Mouse (Mus musculus) cerebellum, adult 2 months (tissue): ENCODE data around the gene Erv3. TPM values are rescaled to one million over a fixed set of nuclear protein-coding genes. Genes with fewer than 3 reads are reported as not detected.

Experiments used
- DNase-seq, 2 experiments: peaks; one replicate each; pipeline ENCODE4 v3.0.0; 2021
- H3K27ac ChIP-seq: fragments of 200-500 bp; 2 replicates; pipeline ENCODE4 v1.5.1; 2012; ENCODE audit warnings: low read length, control low read depth, inconsistent platforms; ENCODE audit not compliant: insufficient read depth
- H3K27me3 ChIP-seq: fragments of 200-500 bp; 2 replicates; pipeline ENCODE4 v1.6.1; 2012; ENCODE audit warnings: inconsistent platforms, mild to moderate bottlenecking, low read length, moderate library complexity; ENCODE audit not compliant: control insufficient read depth, insufficient read depth
- H3K4me1 ChIP-seq: fragments of 200-500 bp; 2 replicates; pipeline ENCODE4 v1.6.1; 2011; ENCODE audit warnings: low read length; ENCODE audit not compliant: control insufficient read depth, insufficient read depth
- H3K4me3 ChIP-seq: fragments of 200-500 bp; replicated peaks from 2 replicates; pipeline ENCODE3; 2011; ENCODE audit warnings: mild to moderate bottlenecking, low read depth, low read length, control low read depth; ENCODE audit not compliant: insufficient read depth
- CTCF ChIP-seq: fragments of 200-500 bp; IDR thresholded peaks from 2 replicates; pipeline ENCODE4 v1.5.1; 2011; ENCODE audit warnings: low read depth, mild to moderate bottlenecking, control low read depth, low read length, moderate library complexity, borderline replicate concordance; ENCODE audit not compliant: insufficient read depth
- POLR2A ChIP-seq: fragments of 200-500 bp; IDR thresholded peaks from 2 replicates; pipeline ENCODE4 v1.6.1; 2011; ENCODE audit warnings: low read length, control low read depth, borderline replicate concordance; ENCODE audit not compliant: insufficient read depth
- WGBS: fragments of 180-500 bp; shearing (Covaris S2); methylation state at CpG from one replicate; pipeline ENCODE4 v1.1.7; 2018; 5-methylcytosine and 5-hydroxymethylcytosine counted together
- polyA plus RNA-seq: library from polyadenylated mRNA; depleted of rRNA; stranded (reverse); fragments of >200 nt; gene quantifications from 2 replicates; pipeline ENCODE4 v1.2.3, GENCODE M21; 2012

Gene Erv3
- polyA plus RNA-seq, 1 experiment = 0.54 TPM

DNA sequence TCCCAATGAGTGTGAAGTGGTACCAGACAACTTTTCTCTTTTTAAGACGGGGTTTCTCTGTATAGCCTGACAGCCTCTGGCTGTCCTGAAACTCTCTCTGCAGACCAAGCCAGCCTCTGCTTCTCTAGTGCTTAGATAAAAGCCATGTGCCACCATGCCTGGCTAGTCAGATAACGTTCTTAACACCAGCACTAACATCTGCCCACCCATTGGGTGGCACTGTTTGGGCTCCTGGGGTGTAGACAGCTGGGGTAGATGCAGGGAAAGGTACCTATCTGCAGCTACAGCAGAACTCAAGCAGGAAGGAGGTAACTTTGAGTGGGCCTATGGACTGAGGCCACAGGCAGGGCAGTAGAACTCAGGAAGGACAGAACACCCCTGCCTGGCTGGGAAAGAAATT lies 34.0 kb downstream of the Erv3 start:
- Histone ChIP-seq H3K4me3 (no peak overlapping the region), H3K4me1 (0 out of 2 replicates have a peak, but pooled peaks cover 3% of the 10 kb centered on the region), H3K27ac (no peak overlapping the region), H3K27me3 (no peaks in the 10 kb centered on the region)
- WGBS = 70% methylated on average over 2 of the region's 2 CpGs
- no peak for TF ChIP-seq POLR2A
- no peak for TF ChIP-seq CTCF
- no peak for DNase-seq

DNA sequence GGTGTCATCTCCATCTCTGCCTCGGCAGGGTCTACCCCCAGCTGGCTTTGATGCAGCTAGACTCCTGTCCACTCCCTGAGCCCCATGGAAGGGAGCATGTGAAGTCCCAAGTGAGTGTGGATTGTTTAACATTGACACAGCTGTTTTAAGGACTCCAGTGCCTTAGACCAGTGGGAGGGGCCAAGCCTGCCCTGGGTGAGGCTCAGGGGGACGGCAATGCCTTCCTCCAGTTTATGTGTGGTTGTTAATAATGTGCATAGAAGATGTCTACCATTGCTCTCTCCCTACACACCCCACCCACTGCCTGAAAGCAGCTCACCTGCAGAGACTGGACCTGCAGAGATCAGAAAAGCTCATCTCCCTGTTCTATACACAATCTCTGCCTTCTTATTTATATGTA lies 35.6 kb downstream of the Erv3 start:
- no peak for DNase-seq
- 51% methylated on average over 2 of the region's 2 CpGs for WGBS

DNA sequence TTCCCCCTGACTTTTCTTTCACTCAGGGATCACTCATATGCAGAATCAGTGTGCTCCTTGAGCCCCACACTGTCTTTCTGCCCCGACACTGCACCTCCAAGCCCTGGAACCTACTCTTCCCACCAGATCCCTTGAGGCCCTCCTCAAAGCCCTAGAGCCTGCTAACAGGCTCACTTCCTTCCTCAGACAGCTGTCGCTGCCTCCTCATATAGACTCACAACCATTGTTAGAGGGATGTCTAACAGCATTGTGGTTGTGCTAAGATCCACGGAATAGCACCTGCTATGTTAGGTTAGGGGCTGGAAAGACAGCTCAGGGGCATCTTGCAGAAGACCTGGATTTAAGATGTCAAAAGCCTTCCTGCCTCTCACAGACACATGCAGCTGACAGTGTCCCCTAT lies 37.1 kb downstream of the Erv3 start:
- Histone ChIP-seq H3K27me3 (no peaks in the 10 kb centered on the region), H3K4me1 (no peaks in the 10 kb centered on the region), H3K27ac (no peak overlapping the region), H3K4me3 (no peak overlapping the region)
- 84% methylated on average over 3 of the region's 3 CpGs for WGBS
- no peak for TF ChIP-seq CTCF
- no peak for TF ChIP-seq POLR2A
- DNase-seq = no peak

More for the DNA sequence above, 35.6 kb downstream of the Erv3 start:
- Histone ChIP-seq H3K4me1 (0 out of 2 replicates have a peak, but pooled peaks cover 3% of the 10 kb centered on the region), H3K27ac (no peak overlapping the region), H3K27me3 (no peaks in the 10 kb centered on the region), H3K4me3 (no peak overlapping the region)
- TF ChIP-seq POLR2A (no peak), CTCF (no peak)

DNA sequence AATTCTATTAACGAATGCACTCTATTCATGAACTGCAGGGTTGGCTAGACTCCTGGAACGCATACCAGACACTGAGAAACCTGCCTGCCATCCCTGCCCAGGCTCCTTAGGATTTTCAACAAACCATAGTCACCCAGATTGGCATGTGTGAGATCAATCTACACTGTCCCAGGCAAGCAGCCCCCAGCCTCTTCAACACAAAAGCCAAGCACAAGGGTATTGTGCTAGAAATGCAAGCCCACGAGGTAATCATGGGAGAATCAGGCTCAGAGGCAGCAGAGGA lies 37.9 kb downstream of the Erv3 start:
- H3K4me1 ChIP-seq = no peaks in the 10 kb centered on the region
- DNase-seq = no peak
- WGBS = 72% methylated on average over 3 of the region's 3 CpGs
- no peak overlapping the region for H3K4me3 ChIP-seq
- H3K27me3 ChIP-seq = no peaks in the 10 kb centered on the region
- H3K27ac ChIP-seq = no peak overlapping the region
- TF ChIP-seq CTCF (no peak), POLR2A (no peak)

DNA sequence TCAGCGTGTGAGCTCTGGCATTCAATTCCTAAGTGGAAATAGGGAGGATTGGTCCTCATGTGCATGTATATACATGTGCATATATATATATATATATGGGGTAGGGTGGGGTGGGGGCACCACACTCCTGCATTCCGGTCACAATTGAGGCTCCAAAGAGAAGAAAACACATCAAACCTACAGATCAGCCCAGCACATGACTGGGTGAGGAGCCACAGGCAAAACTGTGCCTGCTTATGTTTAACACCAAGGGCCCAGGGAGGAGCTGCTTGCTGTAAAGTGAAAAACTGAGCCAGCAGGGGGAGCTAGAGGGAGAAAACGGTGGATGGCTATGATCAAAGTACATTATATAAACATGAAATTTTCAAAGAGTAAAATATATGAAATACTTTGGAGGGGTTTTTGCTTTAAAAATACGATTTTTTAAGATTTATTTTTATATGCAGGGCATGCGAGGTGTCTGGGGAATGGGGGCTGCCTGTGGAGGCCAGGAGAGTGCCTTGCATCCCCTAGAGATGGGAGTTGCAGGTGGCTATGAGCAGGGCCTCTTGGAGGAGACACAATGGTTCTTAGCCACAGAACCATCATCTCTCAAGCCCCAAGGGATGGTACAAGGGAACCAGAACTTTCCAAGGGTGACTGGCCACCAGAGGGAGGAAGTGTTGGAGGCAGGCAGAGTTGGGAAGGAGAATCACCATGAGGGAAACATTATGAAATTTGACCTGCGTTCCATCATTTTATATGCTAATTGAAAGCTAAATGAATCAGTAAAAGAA lies 38.4 kb downstream of the Erv3 start:
- DNase-seq = peak; percentile 63 to 73
- H3K27ac ChIP-seq = no peak overlapping the region
- no peaks in the 10 kb centered on the region for H3K27me3 ChIP-seq
- no peaks in the 10 kb centered on the region for H3K4me1 ChIP-seq
- TF ChIP-seq CTCF (peak; percentile 63; the same call in 1 of the 2 replicates), POLR2A (no peak)
- WGBS = 32% methylated on average over 6 of the region's 6 CpGs
- no peak overlapping the region for H3K4me3 ChIP-seq

DNA sequence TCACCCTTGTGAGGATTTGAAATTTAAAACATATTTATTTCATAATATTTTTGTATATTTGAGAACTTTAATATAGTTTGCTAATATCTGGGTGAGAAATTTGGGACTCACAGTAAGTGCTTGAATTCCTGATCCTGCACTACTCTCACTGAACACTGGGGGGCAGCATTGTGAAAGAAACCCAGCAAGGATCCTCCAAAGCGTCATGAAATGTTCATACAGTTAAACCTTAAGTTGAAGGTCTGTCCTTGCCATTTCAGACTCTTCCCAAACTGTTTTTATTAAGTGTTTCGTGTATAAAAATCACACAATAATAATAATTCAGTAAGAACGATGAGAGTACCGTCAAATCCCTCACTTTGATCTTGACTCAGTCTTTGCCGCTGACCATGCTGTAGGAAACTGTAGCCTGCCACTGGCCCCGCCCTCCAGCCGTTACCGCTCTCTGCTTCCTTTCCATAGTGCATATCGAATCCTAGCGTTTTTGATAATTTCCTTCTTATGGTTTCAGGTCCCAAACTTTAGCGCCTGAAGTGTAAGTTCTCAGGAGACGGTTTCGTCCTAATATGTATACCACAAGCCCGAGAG lies 39.4 kb downstream of the Erv3 start:
- Histone ChIP-seq H3K4me1 (no peaks in the 10 kb centered on the region), H3K27ac (no peak overlapping the region), H3K27me3 (no peaks in the 10 kb centered on the region), H3K4me3 (no peak overlapping the region)
- WGBS = 22% methylated on average over 14 of the region's 14 CpGs
- DNase-seq = peak; percentile 69 to 84
- TF ChIP-seq POLR2A (no peak), CTCF (peak; percentile 75)

DNA sequence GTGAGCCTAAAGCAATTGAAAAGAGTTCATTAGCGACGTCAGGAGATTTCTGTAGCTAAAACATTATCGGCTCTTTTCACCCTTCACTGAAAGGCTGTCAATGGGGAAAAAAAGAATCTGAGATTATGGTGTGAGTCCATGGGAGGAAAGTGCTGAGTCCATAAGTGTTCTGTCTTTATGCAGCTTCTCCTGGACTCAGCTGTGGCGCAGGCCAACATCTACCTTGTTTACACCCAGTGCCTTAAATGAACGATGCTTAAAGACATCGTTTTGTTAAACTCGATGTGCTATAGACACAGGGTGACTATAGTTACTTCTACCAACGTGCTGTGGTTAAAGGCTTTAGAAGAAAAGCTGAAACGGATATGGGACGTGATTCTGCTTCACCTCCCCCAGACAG lies 45.2 kb downstream of the Erv3 start:
- no peaks in the 10 kb centered on the region for H3K4me1 ChIP-seq
- no peaks in the 10 kb centered on the region; the same call in 1 of the 2 replicates for H3K27me3 ChIP-seq
- WGBS = 88% methylated on average over 10 of the region's 10 CpGs
- H3K4me3 ChIP-seq = no peak overlapping the region
- TF ChIP-seq POLR2A (no peak), CTCF (no peak)
- H3K27ac ChIP-seq = no peak overlapping the region
- DNase-seq = no peak

DNA sequence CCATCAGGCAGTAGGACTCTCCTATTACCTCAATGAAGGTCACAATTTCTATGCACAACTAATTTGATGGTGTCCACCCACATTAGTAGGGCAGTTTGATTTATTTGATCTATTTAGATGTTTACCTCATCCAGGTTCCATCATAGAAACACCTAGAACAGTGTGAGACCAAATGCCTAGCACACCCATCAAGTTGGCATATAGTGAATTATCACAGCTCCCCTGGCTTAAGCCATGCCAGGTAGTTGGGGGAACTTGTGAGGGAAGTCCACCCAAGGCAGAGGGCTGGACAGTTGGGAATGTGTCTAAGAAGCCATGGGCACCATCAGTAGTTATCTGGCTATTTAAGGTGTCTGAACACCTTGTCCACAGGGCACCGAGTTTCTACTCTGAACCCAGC lies 46.1 kb downstream of the Erv3 start:
- 62% methylated on average over 1 of the region's 1 CpGs for WGBS
- H3K4me1 ChIP-seq = no peaks in the 10 kb centered on the region

More for the DNA sequence above, 46.1 kb downstream of the Erv3 start:
- TF ChIP-seq POLR2A (no peak), CTCF (no peak)
- H3K4me3 ChIP-seq = no peak overlapping the region
- no peak overlapping the region for H3K27ac ChIP-seq
- H3K27me3 ChIP-seq = no peaks in the 10 kb centered on the region; the same call in 1 of the 2 replicates
- DNase-seq = no peak
